Mouse (Mus musculus) midbrain, embryonic 13.5 days (tissue): ENCODE measurements around the gene Gja1. TPM values are rescaled to one million over a fixed set of nuclear protein-coding genes. Genes with fewer than 3 reads are reported as not detected.

Experiments used
- ATAC-seq: fragments of 200-750 bp; cut with Nextera tagmentation; 2 replicates; pipeline ENCODE4 v1.8.0; 2017; ENCODE audit warnings: mild to moderate bottlenecking, moderate TSS enrichment, moderate library complexity
- H3K27ac ChIP-seq: fragments of 300-500 bp; sonication (generic); 2 replicates; pipeline ENCODE4 v1.5.1; 2015; ENCODE audit warnings: inconsistent platforms, mild to moderate bottlenecking, moderate library complexity
- H3K27me3 ChIP-seq: fragments of 300-500 bp; sonication (generic); 2 replicates; pipeline ENCODE4 v1.6.1; 2015; ENCODE audit warnings: mild to moderate bottlenecking, inconsistent platforms
- H3K36me3 ChIP-seq: fragments of 300-500 bp; sonication (generic); 2 replicates; pipeline ENCODE4 v1.6.1; 2015; ENCODE audit warnings: mild to moderate bottlenecking, inconsistent platforms
- H3K4me1 ChIP-seq: fragments of 300-500 bp; sonication (generic); replicated peaks from 2 replicates; pipeline ENCODE4 v1.6.1; 2015; ENCODE audit warnings: inconsistent platforms
- H3K4me2 ChIP-seq: fragments of 300-500 bp; sonication (generic); replicated peaks from 2 replicates; pipeline ENCODE4 v1.6.1; 2015; ENCODE audit warnings: moderate library complexity, mild to moderate bottlenecking, inconsistent platforms
- H3K4me3 ChIP-seq: fragments of 300-500 bp; sonication (generic); replicated peaks from 2 replicates; pipeline ENCODE4 v1.5.1; 2015; ENCODE audit warnings: mild to moderate bottlenecking, inconsistent platforms
- H3K9ac ChIP-seq: fragments of 300-500 bp; sonication (generic); replicated peaks from 2 replicates; pipeline ENCODE4 v1.6.1; 2015; ENCODE audit warnings: mild to moderate bottlenecking, inconsistent platforms
- H3K9me3 ChIP-seq: fragments of 300-500 bp; sonication (generic); 2 replicates; pipeline ENCODE4 v1.6.1; 2016; ENCODE audit warnings: mild to moderate bottlenecking, inconsistent platforms
- WGBS: fragments of 180-500 bp; shearing (Covaris S2); methylation state at CpG from one replicate; pipeline ENCODE4 v1.1.7; 2015; 5-methylcytosine and 5-hydroxymethylcytosine counted together
- polyA plus RNA-seq: library from polyadenylated mRNA; unstranded; fragments of >200 nt; fragmentation: Nextera tagmentation; extraction: Ambion mirVana; gene quantifications from 2 replicates; pipeline ENCODE4 v1.2.1, GENCODE M21; 2015

The Gja1 gene
- polyA plus RNA-seq, 1 experiment from 2014 or later = 80.5 TPM

- Histone ChIP-seq H3K36me3 (no peaks in the 10 kb centered on the region), H3K9me3 (no peaks in the 10 kb centered on the region), H3K27ac (no peak overlapping the region), H3K4me1 (no peaks in the 10 kb centered on the region), H3K9ac (no peak overlapping the region), H3K4me3 (no peak overlapping the region), H3K4me2 (no peak overlapping the region), H3K27me3 (no peaks in the 10 kb centered on the region)
- no peak for ATAC-seq
- WGBS = 61% methylated on average over 4 of the region's 4 CpGs
Observed at GRCm38 (mm10) chr10:56426369-56426768, 49.2 kb downstream of the Gja1 start.

GRCm38 (mm10) chr10:56427382-56427781, 50.3 kb downstream of the Gja1 start:
- 84% methylated on average over 2 of the region's 2 CpGs for WGBS
- Histone ChIP-seq H3K27ac (no peak overlapping the region), H3K27me3 (0 out of 2 replicates have a peak, but pooled peaks cover under 1% of the 10 kb centered on the region), H3K4me1 (peaks cover 7% of the 10 kb centered on the region; the same call in 1 of the 2 replicates), H3K9me3 (no peaks in the 10 kb centered on the region), H3K9ac (no peak overlapping the region), H3K4me3 (no peak overlapping the region), H3K4me2 (no peak overlapping the region), H3K36me3 (no peaks in the 10 kb centered on the region)
- ATAC-seq = no peak

- 99% methylated on average over 2 of the region's 2 CpGs for WGBS
- Histone ChIP-seq H3K9me3 (no peaks in the 10 kb centered on the region), H3K9ac (no peak overlapping the region), H3K36me3 (no peaks in the 10 kb centered on the region), H3K4me3 (no peak overlapping the region), H3K4me1 (peaks cover 7% of the 10 kb centered on the region; the same call in 1 of the 2 replicates), H3K27ac (no peak overlapping the region), H3K4me2 (no peak overlapping the region), H3K27me3 (0 out of 2 replicates have a peak, but pooled peaks cover 3% of the 10 kb centered on the region)
- no peak for ATAC-seq
Observed at GRCm38 (mm10) chr10:56427827-56428226, 50.7 kb downstream of the Gja1 start.

- no peaks in the 10 kb centered on the region for H3K9me3 ChIP-seq
- H3K27me3 ChIP-seq = 0 out of 2 replicates have a peak, but pooled peaks cover 3% of the 10 kb centered on the region
- WGBS = 77% methylated on average over 5 of the region's 5 CpGs
- no peak for ATAC-seq
- H3K36me3 ChIP-seq = no peaks in the 10 kb centered on the region
- peaks cover 7% of the 10 kb centered on the region; the same call in 1 of the 2 replicates for H3K4me1 ChIP-seq
- no peak overlapping the region for H3K9ac ChIP-seq
- no peak overlapping the region for H3K4me2 ChIP-seq
- H3K27ac ChIP-seq = no peak overlapping the region
- H3K4me3 ChIP-seq = no peak overlapping the region
Observed at GRCm38 (mm10) chr10:56429011-56429410, 51.9 kb downstream of the Gja1 start.

- ATAC-seq = peak; percentile 72
- Histone ChIP-seq H3K36me3 (no peaks in the 10 kb centered on the region), H3K27me3 (0 out of 2 replicates have a peak, but pooled peaks cover 3% of the 10 kb centered on the region), H3K4me2 (peak overlapping the region; percentile 52), H3K9ac (peak overlapping the region; percentile 48), H3K4me1 (peaks cover 7% of the 10 kb centered on the region; the same call in 1 of the 2 replicates), H3K27ac (peak overlapping the region; percentile 14; the same call in 1 of the 2 replicates), H3K9me3 (no peaks in the 10 kb centered on the region), H3K4me3 (peak overlapping the region; percentile 30)
- WGBS = 24% methylated on average over 23 of the region's 23 CpGs
Observed at GRCm38 (mm10) chr10:56431600-56432389, 54.7 kb downstream of the Gja1 start.

- no peak overlapping the region for H3K4me2 ChIP-seq
- 81% methylated on average over 6 of the region's 6 CpGs for WGBS
- H3K9ac ChIP-seq = 0 out of 2 replicates have a peak overlapping the region, but pooled peaks have one; percentile 48
- H3K4me3 ChIP-seq = no peak overlapping the region
- H3K27me3 ChIP-seq = 0 out of 2 replicates have a peak, but pooled peaks cover 3% of the 10 kb centered on the region
- no peaks in the 10 kb centered on the region for H3K36me3 ChIP-seq
- H3K27ac ChIP-seq = no peak overlapping the region
- ATAC-seq = no peak
- H3K9me3 ChIP-seq = no peaks in the 10 kb centered on the region
- peaks cover 7% of the 10 kb centered on the region; the same call in 1 of the 2 replicates for H3K4me1 ChIP-seq
Observed at GRCm38 (mm10) chr10:56432390-56432709, 55.2 kb downstream of the Gja1 start.

- ATAC-seq = no peak
- WGBS = 92% methylated on average over 11 of the region's 11 CpGs
Observed at GRCm38 (mm10) chr10:56437290-56437689, 60.2 kb downstream of the Gja1 start.

GRCm38 (mm10) chr10:56439638-56440037, 62.5 kb downstream of the Gja1 start:
- H3K4me1 ChIP-seq = no peaks in the 10 kb centered on the region
- no peak overlapping the region for H3K9ac ChIP-seq
- H3K36me3 ChIP-seq = no peaks in the 10 kb centered on the region
- H3K4me3 ChIP-seq = no peak overlapping the region
- ATAC-seq = no peak
- no peaks in the 10 kb centered on the region for H3K9me3 ChIP-seq
- H3K4me2 ChIP-seq = no peak overlapping the region
- H3K27ac ChIP-seq = no peak overlapping the region
- H3K27me3 ChIP-seq = no peaks in the 10 kb centered on the region
- 89% methylated on average over 4 of the region's 4 CpGs for WGBS

More at GRCm38 (mm10) chr10:56437290-56437689, 60.2 kb downstream of the Gja1 start:
- Histone ChIP-seq H3K4me1 (no peaks in the 10 kb centered on the region), H3K27me3 (0 out of 2 replicates have a peak, but pooled peaks cover 3% of the 10 kb centered on the region), H3K9ac (no peak overlapping the region), H3K27ac (no peak overlapping the region), H3K4me2 (no peak overlapping the region), H3K9me3 (no peaks in the 10 kb centered on the region), H3K36me3 (no peaks in the 10 kb centered on the region), H3K4me3 (no peak overlapping the region)

GRCm38 (mm10) chr10:56444457-56444856, 67.3 kb downstream of the Gja1 start:
- Histone ChIP-seq H3K4me2 (no peak overlapping the region), H3K4me3 (no peak overlapping the region), H3K27me3 (no peaks in the 10 kb centered on the region), H3K9ac (no peak overlapping the region), H3K36me3 (no peaks in the 10 kb centered on the region), H3K27ac (no peak overlapping the region), H3K4me1 (no peaks in the 10 kb centered on the region), H3K9me3 (no peaks in the 10 kb centered on the region)
- 89% methylated on average over 2 of the region's 2 CpGs for WGBS
- no peak for ATAC-seq

- Histone ChIP-seq H3K9me3 (no peaks in the 10 kb centered on the region), H3K27me3 (no peaks in the 10 kb centered on the region), H3K4me1 (no peaks in the 10 kb centered on the region), H3K4me2 (no peak overlapping the region), H3K36me3 (no peaks in the 10 kb centered on the region), H3K9ac (no peak overlapping the region), H3K4me3 (no peak overlapping the region), H3K27ac (no peak overlapping the region)
- 88% methylated on average over 4 of the region's 4 CpGs for WGBS
- no peak for ATAC-seq
Observed at GRCm38 (mm10) chr10:56449030-56449429, 71.9 kb downstream of the Gja1 start.
